Mouse (Mus musculus) forebrain, embryonic 11.5 days (tissue): Measurements from ENCODE around the gene Wdr59. TPM values are rescaled to one million over a fixed set of nuclear protein-coding genes. Genes with fewer than 3 reads are reported as not detected.
"Not testable (repeated sequence)": the region's sequence is repeated elsewhere in the genome, so short reads cannot be mapped to it uniquely, and the experiment has no call there.

Source experiments
- ATAC-seq: fragments of 200-750 bp; cut with Nextera tagmentation; replicated peaks from 2 replicates; pipeline ENCODE4 v1.8.0; 2017; ENCODE audit warnings: moderate TSS enrichment; ENCODE audit not compliant: low FRiP score
- DNase-seq: peaks from one replicate; pipeline ENCODE4 v3.0.0-alpha.2; 2017; ENCODE audit warnings: low spot score
- H3K27ac ChIP-seq: fragments of 300-500 bp; sonication (generic); 2 replicates; pipeline ENCODE4 v1.5.1; 2014; ENCODE audit warnings: low read depth, low read length
- H3K27me3 ChIP-seq: fragments of 300-500 bp; sonication (generic); 2 replicates; pipeline ENCODE4 v1.6.1; 2014; ENCODE audit warnings: mild to moderate bottlenecking, low read length, mixed read lengths; ENCODE audit not compliant: control insufficient read depth, insufficient read depth
- H3K36me3 ChIP-seq: fragments of 300-500 bp; sonication (generic); 2 replicates; pipeline ENCODE4 v1.6.1; 2014; ENCODE audit warnings: mild to moderate bottlenecking, low read length, moderate library complexity, mixed read lengths; ENCODE audit not compliant: control insufficient read depth, insufficient read depth
- H3K4me1 ChIP-seq: fragments of 300-500 bp; sonication (generic); replicated peaks from 2 replicates; pipeline ENCODE4 v1.6.1; 2014; ENCODE audit warnings: low read length, mixed read lengths; ENCODE audit not compliant: control insufficient read depth, insufficient read depth
- H3K4me2 ChIP-seq: fragments of 300-500 bp; sonication (generic); 2 replicates; pipeline ENCODE4 v1.6.1; 2014; ENCODE audit warnings: low read depth, mild to moderate bottlenecking, low read length, moderate library complexity, mixed read lengths; ENCODE audit not compliant: severe bottlenecking
- H3K4me3 ChIP-seq: fragments of 300-500 bp; sonication (generic); 2 replicates; pipeline ENCODE4 v1.5.1; 2014; ENCODE audit warnings: low read depth, low read length
- H3K9ac ChIP-seq: fragments of 300-500 bp; sonication (generic); 2 replicates; pipeline ENCODE4 v1.6.1; 2014; ENCODE audit warnings: low read length
- H3K9me3 ChIP-seq: fragments of 300-500 bp; sonication (generic); 2 replicates; pipeline ENCODE4 v1.6.1; 2016; ENCODE audit warnings: low read length, mixed read lengths; ENCODE audit not compliant: control insufficient read depth
- WGBS: fragments of 180-500 bp; shearing (Covaris S2); extraction: QIAGEN DNeasy Blood & Tissue Kit; methylation state at CpG from one replicate; pipeline ENCODE4 v1.1.7; 2014; 5-methylcytosine and 5-hydroxymethylcytosine counted together
- polyA plus RNA-seq: library from polyadenylated mRNA; unstranded; fragments of >200 nt; fragmentation: Nextera tagmentation; extraction: Ambion mirVana; gene quantifications from 2 replicates; pipeline ENCODE4 v1.2.1, GENCODE M21; 2014

Gene Wdr59
- polyA plus RNA-seq, 1 experiment from 2014 or later: 3.7 TPM

- H3K4me3 ChIP-seq: no peak overlapping the region
- H3K4me2 ChIP-seq: no peak overlapping the region
- no peaks in the 10 kb centered on the region for H3K36me3 ChIP-seq
- no peaks in the 10 kb centered on the region for H3K4me1 ChIP-seq
- 84% methylated on average over 8 of the region's 8 CpGs for WGBS
- DNase-seq: no peak
- ATAC-seq: no peak
- H3K9me3 ChIP-seq: no peaks in the 10 kb centered on the region
- no peak overlapping the region for H3K9ac ChIP-seq
- H3K27me3 ChIP-seq: no peaks in the 10 kb centered on the region
- H3K27ac ChIP-seq: no peak overlapping the region
Observed at GRCm38 (mm10) chr8:111513446-111513845, 8.4 kb downstream of the Wdr59 start.

- no peak overlapping the region for H3K4me3 ChIP-seq
- no peaks in the 10 kb centered on the region for H3K27me3 ChIP-seq
- DNase-seq (no peak), ATAC-seq (no peak)
- no peaks in the 10 kb centered on the region for H3K36me3 ChIP-seq
- no peak overlapping the region for H3K27ac ChIP-seq
- no peak overlapping the region for H3K9ac ChIP-seq
- no peaks in the 10 kb centered on the region for H3K9me3 ChIP-seq
- no peaks in the 10 kb centered on the region for H3K4me1 ChIP-seq
- 87% methylated on average over 7 of the region's 7 CpGs for WGBS
- no peak overlapping the region for H3K4me2 ChIP-seq
Observed at GRCm38 (mm10) chr8:111512941-111513340, 9.0 kb downstream of the Wdr59 start.

GRCm38 (mm10) chr8:111510401-111510800 is 11.5 kb downstream of the Wdr59 start:
- Histone ChIP-seq H3K27ac (no peak overlapping the region), H3K36me3 (no peaks in the 10 kb centered on the region), H3K27me3 (no peaks in the 10 kb centered on the region), H3K9me3 (no peaks in the 10 kb centered on the region), H3K4me2 (no peak overlapping the region), H3K9ac (no peak overlapping the region), H3K4me3 (no peak overlapping the region), H3K4me1 (no peaks in the 10 kb centered on the region)
- ATAC-seq (no peak), DNase-seq (no peak)
- 78% methylated on average over 4 of the region's 4 CpGs for WGBS

GRCm38 (mm10) chr8:111509278-111509677 is 12.6 kb downstream of the Wdr59 start:
- no peaks in the 10 kb centered on the region for H3K4me1 ChIP-seq
- H3K4me2 ChIP-seq: no peak overlapping the region
- no peak overlapping the region for H3K4me3 ChIP-seq
- 94% methylated on average over 11 of the region's 11 CpGs for WGBS
- H3K36me3 ChIP-seq: no peaks in the 10 kb centered on the region
- ATAC-seq (no peak), DNase-seq (no peak)
- H3K27ac ChIP-seq: no peak overlapping the region
- no peaks in the 10 kb centered on the region for H3K9me3 ChIP-seq
- no peak overlapping the region for H3K9ac ChIP-seq
- no peaks in the 10 kb centered on the region for H3K27me3 ChIP-seq

- no peak for ATAC-seq
Observed at GRCm38 (mm10) chr8:111508566-111508965, 13.3 kb downstream of the Wdr59 start.

GRCm38 (mm10) chr8:111501724-111502464 is 20.0 kb downstream of the Wdr59 start:
- ATAC-seq (no peak), DNase-seq (no peak)
- Histone ChIP-seq H3K9me3 (no peaks in the 10 kb centered on the region), H3K36me3 (no peaks in the 10 kb centered on the region), H3K4me1 (no peaks in the 10 kb centered on the region), H3K27me3 (no peaks in the 10 kb centered on the region), H3K27ac (no peak overlapping the region), H3K4me3 (no peak overlapping the region), H3K9ac (no peak overlapping the region), H3K4me2 (no peak overlapping the region)
- WGBS: 74% methylated on average over 11 of the region's 11 CpGs

More at GRCm38 (mm10) chr8:111508566-111508965, 13.3 kb downstream of the Wdr59 start:
- Histone ChIP-seq H3K9ac (no peak overlapping the region), H3K27ac (no peak overlapping the region), H3K27me3 (no peaks in the 10 kb centered on the region), H3K9me3 (no peaks in the 10 kb centered on the region), H3K4me2 (no peak overlapping the region), H3K4me3 (no peak overlapping the region), H3K36me3 (no peaks in the 10 kb centered on the region), H3K4me1 (no peaks in the 10 kb centered on the region)
- no peak for DNase-seq
- 52% methylated on average over 2 of the region's 2 CpGs for WGBS

GRCm38 (mm10) chr8:111498249-111498648 is 23.6 kb downstream of the Wdr59 start:
- H3K4me1 ChIP-seq, H3K27ac ChIP-seq, H3K36me3 ChIP-seq, H3K4me2 ChIP-seq, H3K9me3 ChIP-seq, H3K9ac ChIP-seq, ATAC-seq, DNase-seq, H3K27me3 ChIP-seq, H3K4me3 ChIP-seq: not testable (repeated sequence)
- WGBS: 86% methylated on average over 4 of the region's 6 CpGs

GRCm38 (mm10) chr8:111496326-111496725 is 25.6 kb downstream of the Wdr59 start:
- H3K4me1 ChIP-seq: no peaks in the 10 kb centered on the region
- H3K27me3 ChIP-seq: no peaks in the 10 kb centered on the region
- H3K27ac ChIP-seq: no peak overlapping the region
- H3K4me2 ChIP-seq: no peak overlapping the region
- H3K9me3 ChIP-seq: no peaks in the 10 kb centered on the region
- DNase-seq: no peak
- ATAC-seq: no peak
- no peak overlapping the region for H3K9ac ChIP-seq
- 89% methylated on average over 7 of the region's 7 CpGs for WGBS
- H3K36me3 ChIP-seq: no peaks in the 10 kb centered on the region
- H3K4me3 ChIP-seq: no peak overlapping the region

- H3K27me3 ChIP-seq: no peaks in the 10 kb centered on the region
- WGBS: 89% methylated on average over 3 of the region's 3 CpGs
- H3K9me3 ChIP-seq: no peaks in the 10 kb centered on the region
- DNase-seq: no peak
- H3K27ac ChIP-seq: no peak overlapping the region
- no peak for ATAC-seq
- no peaks in the 10 kb centered on the region for H3K36me3 ChIP-seq
- no peak overlapping the region for H3K4me3 ChIP-seq
- no peak overlapping the region for H3K4me2 ChIP-seq
- no peaks in the 10 kb centered on the region for H3K4me1 ChIP-seq
- H3K9ac ChIP-seq: no peak overlapping the region
Observed at GRCm38 (mm10) chr8:111493176-111493575, 28.7 kb downstream of the Wdr59 start.
